Mouse (Mus musculus) midbrain, embryonic 11.5 days (tissue): Measurements from ENCODE around the gene Map3k6. TPM values are rescaled to one million over a fixed set of nuclear protein-coding genes. Genes with fewer than 3 reads are reported as not detected.

Experiments
- ATAC-seq: fragments of 200-750 bp; cut with Nextera tagmentation; 2 replicates; pipeline ENCODE4 v1.8.0; 2017; ENCODE audit warnings: moderate TSS enrichment, moderate library complexity; ENCODE audit not compliant: low FRiP score
- DNase-seq: peaks from one replicate; pipeline ENCODE4 v3.0.0; 2015; ENCODE audit warnings: low spot score; ENCODE audit errors: missing footprints
- H3K27ac ChIP-seq: fragments of 300-500 bp; sonication (generic); 2 replicates; pipeline ENCODE4 v1.5.1; 2014; ENCODE audit warnings: low read depth, low read length
- H3K27me3 ChIP-seq: fragments of 300-500 bp; sonication (generic); 2 replicates; pipeline ENCODE4 v1.6.1; 2014; ENCODE audit warnings: mild to moderate bottlenecking, low read length, moderate library complexity, mixed read lengths; ENCODE audit not compliant: control insufficient read depth, insufficient read depth
- H3K36me3 ChIP-seq: fragments of 300-500 bp; sonication (generic); 2 replicates; pipeline ENCODE4 v1.6.1; 2014; ENCODE audit warnings: mild to moderate bottlenecking, low read length, moderate library complexity, mixed read lengths; ENCODE audit not compliant: control insufficient read depth, insufficient read depth
- H3K4me1 ChIP-seq: fragments of 300-500 bp; sonication (generic); 2 replicates; pipeline ENCODE4 v1.6.1; 2014; ENCODE audit warnings: low read length; ENCODE audit not compliant: control insufficient read depth, insufficient read depth
- H3K4me2 ChIP-seq: fragments of 300-500 bp; sonication (generic); 2 replicates; pipeline ENCODE4 v1.6.1; 2014; ENCODE audit warnings: mild to moderate bottlenecking, moderate library complexity
- H3K4me3 ChIP-seq: fragments of 300-500 bp; sonication (generic); 2 replicates; pipeline ENCODE4 v1.5.1; 2014; ENCODE audit warnings: low read depth, low read length
- H3K9ac ChIP-seq: fragments of 300-500 bp; sonication (generic); 2 replicates; pipeline ENCODE4 v1.6.1; 2014; ENCODE audit warnings: low read length
- H3K9me3 ChIP-seq: fragments of 300-500 bp; sonication (generic); 2 replicates; pipeline ENCODE4 v1.6.1; 2016; ENCODE audit warnings: low read length; ENCODE audit not compliant: control insufficient read depth
- WGBS: fragments of 180-500 bp; shearing (Covaris S2); extraction: QIAGEN DNeasy Blood & Tissue Kit; methylation state at CpG from one replicate; pipeline ENCODE4 v1.1.7; 2014; 5-methylcytosine and 5-hydroxymethylcytosine counted together
- polyA plus RNA-seq: library from polyadenylated mRNA; unstranded; fragments of >200 nt; fragmentation: Nextera tagmentation; extraction: Ambion mirVana; gene quantifications from 2 replicates; pipeline ENCODE4 v1.2.1, GENCODE M21; 2014

Gene Map3k6
- polyA plus RNA-seq, 1 experiment from 2014 or later, result 2.0 TPM

- H3K9me3 ChIP-seq, result no peaks in the 10 kb centered on the region
- peaks cover 18% of the 10 kb centered on the region for H3K4me1 ChIP-seq
- H3K36me3 ChIP-seq, result no peaks in the 10 kb centered on the region
- H3K4me2 ChIP-seq, result no peak overlapping the region
- peak overlapping the region; percentile 44; the same call in 1 of the 2 replicates for H3K27ac ChIP-seq
- H3K9ac ChIP-seq, result peak overlapping the region; percentile 27; the same call in 1 of the 2 replicates
- no peaks in the 10 kb centered on the region for H3K27me3 ChIP-seq
- DNase-seq, result no peak
- 51% methylated on average over 7 of the region's 7 CpGs for WGBS
- H3K4me3 ChIP-seq, result no peak overlapping the region
- no peak for ATAC-seq
Observed at GRCm38 (mm10) chr4:133281513-133281912, 40.9 kb downstream of the Map3k6 start.

GRCm38 (mm10) chr4:133281951-133282481, 41.4 kb downstream of the Map3k6 start:
- Histone ChIP-seq H3K9me3 (no peaks in the 10 kb centered on the region), H3K4me2 (no peak overlapping the region), H3K4me1 (peaks cover 15% of the 10 kb centered on the region), H3K27ac (peak overlapping the region; percentile 48; the same call in 1 of the 2 replicates), H3K9ac (peak overlapping the region; percentile 27; the same call in 1 of the 2 replicates), H3K4me3 (no peak overlapping the region), H3K36me3 (no peaks in the 10 kb centered on the region), H3K27me3 (no peaks in the 10 kb centered on the region)
- ATAC-seq, result 0 out of 2 replicates have a peak, but pooled peaks have one; percentile 17
- DNase-seq, result no peak
- WGBS, result 20% methylated on average over 5 of the region's 5 CpGs

GRCm38 (mm10) chr4:133282656-133283055, 42.0 kb downstream of the Map3k6 start:
- 21% methylated on average over 4 of the region's 4 CpGs for WGBS
- H3K4me2 ChIP-seq, result no peak overlapping the region
- 0 out of 2 replicates have a peak overlapping the region, but pooled peaks have one; percentile 48 for H3K27ac ChIP-seq
- DNase-seq, result no peak
- no peak overlapping the region for H3K4me3 ChIP-seq
- H3K4me1 ChIP-seq, result peaks cover 15% of the 10 kb centered on the region
- no peak for ATAC-seq
- H3K27me3 ChIP-seq, result no peaks in the 10 kb centered on the region
- no peaks in the 10 kb centered on the region for H3K36me3 ChIP-seq
- H3K9me3 ChIP-seq, result no peaks in the 10 kb centered on the region
- H3K9ac ChIP-seq, result no peak overlapping the region

GRCm38 (mm10) chr4:133285299-133285698, 44.7 kb downstream of the Map3k6 start:
- Histone ChIP-seq H3K27ac (no peak overlapping the region), H3K9ac (no peak overlapping the region), H3K27me3 (no peaks in the 10 kb centered on the region), H3K4me3 (no peak overlapping the region), H3K9me3 (no peaks in the 10 kb centered on the region), H3K4me2 (no peak overlapping the region), H3K4me1 (peaks cover 12% of the 10 kb centered on the region), H3K36me3 (no peaks in the 10 kb centered on the region)
- WGBS, result 72% methylated on average over 3 of the region's 3 CpGs
- ATAC-seq (no peak), DNase-seq (no peak)

- H3K4me1 ChIP-seq, result peaks cover 12% of the 10 kb centered on the region
- no peaks in the 10 kb centered on the region for H3K27me3 ChIP-seq
- DNase-seq, result no peak
- H3K9ac ChIP-seq, result no peak overlapping the region
- H3K36me3 ChIP-seq, result no peaks in the 10 kb centered on the region
- no peak overlapping the region for H3K4me2 ChIP-seq
- no peak overlapping the region for H3K27ac ChIP-seq
- no peak for ATAC-seq
- H3K4me3 ChIP-seq, result no peak overlapping the region
- H3K9me3 ChIP-seq, result no peaks in the 10 kb centered on the region
- 84% methylated on average over 5 of the region's 5 CpGs for WGBS
Observed at GRCm38 (mm10) chr4:133285950-133286349, 45.3 kb downstream of the Map3k6 start.

GRCm38 (mm10) chr4:133286476-133287077, 46.0 kb downstream of the Map3k6 start:
- Histone ChIP-seq H3K9me3 (no peaks in the 10 kb centered on the region), H3K4me1 (peaks cover 12% of the 10 kb centered on the region), H3K9ac (no peak overlapping the region), H3K27ac (no peak overlapping the region), H3K4me3 (no peak overlapping the region), H3K4me2 (no peak overlapping the region), H3K36me3 (no peaks in the 10 kb centered on the region), H3K27me3 (no peaks in the 10 kb centered on the region)
- DNase-seq (no peak), ATAC-seq (no peak)
- WGBS, result 91% methylated on average over 4 of the region's 4 CpGs

GRCm38 (mm10) chr4:133291255-133291654, 50.6 kb downstream of the Map3k6 start:
- Histone ChIP-seq H3K4me3 (no peak overlapping the region), H3K9me3 (no peaks in the 10 kb centered on the region), H3K27me3 (no peaks in the 10 kb centered on the region), H3K4me1 (peaks cover 21% of the 10 kb centered on the region), H3K36me3 (no peaks in the 10 kb centered on the region), H3K4me2 (no peak overlapping the region), H3K27ac (no peak overlapping the region), H3K9ac (no peak overlapping the region)
- WGBS, result 97% methylated on average over 1 of the region's 1 CpGs
- no peak for ATAC-seq
- DNase-seq, result no peak

- Histone ChIP-seq H3K9ac (no peak overlapping the region; the same call in none of the 2 replicates), H3K36me3 (no peaks in the 10 kb centered on the region), H3K9me3 (no peaks in the 10 kb centered on the region), H3K4me1 (peaks cover 22% of the 10 kb centered on the region), H3K27me3 (no peaks in the 10 kb centered on the region), H3K4me2 (no peak overlapping the region; the same call in 1 of the 2 replicates), H3K4me3 (no peak overlapping the region), H3K27ac (no peak overlapping the region)
- no peak for DNase-seq
- ATAC-seq, result no peak
- WGBS, result 42% methylated on average over 4 of the region's 4 CpGs
Observed at GRCm38 (mm10) chr4:133292405-133292804, 51.8 kb downstream of the Map3k6 start.
